Mouse (Mus musculus): ENCODE data around the gene Macf1. TPM values are rescaled to one million over a fixed set of nuclear protein-coding genes. Genes with fewer than 3 reads are reported as not detected.

The Macf1 gene
- polyA plus RNA-seq, 1 experiment = 251 TPM

DNA sequence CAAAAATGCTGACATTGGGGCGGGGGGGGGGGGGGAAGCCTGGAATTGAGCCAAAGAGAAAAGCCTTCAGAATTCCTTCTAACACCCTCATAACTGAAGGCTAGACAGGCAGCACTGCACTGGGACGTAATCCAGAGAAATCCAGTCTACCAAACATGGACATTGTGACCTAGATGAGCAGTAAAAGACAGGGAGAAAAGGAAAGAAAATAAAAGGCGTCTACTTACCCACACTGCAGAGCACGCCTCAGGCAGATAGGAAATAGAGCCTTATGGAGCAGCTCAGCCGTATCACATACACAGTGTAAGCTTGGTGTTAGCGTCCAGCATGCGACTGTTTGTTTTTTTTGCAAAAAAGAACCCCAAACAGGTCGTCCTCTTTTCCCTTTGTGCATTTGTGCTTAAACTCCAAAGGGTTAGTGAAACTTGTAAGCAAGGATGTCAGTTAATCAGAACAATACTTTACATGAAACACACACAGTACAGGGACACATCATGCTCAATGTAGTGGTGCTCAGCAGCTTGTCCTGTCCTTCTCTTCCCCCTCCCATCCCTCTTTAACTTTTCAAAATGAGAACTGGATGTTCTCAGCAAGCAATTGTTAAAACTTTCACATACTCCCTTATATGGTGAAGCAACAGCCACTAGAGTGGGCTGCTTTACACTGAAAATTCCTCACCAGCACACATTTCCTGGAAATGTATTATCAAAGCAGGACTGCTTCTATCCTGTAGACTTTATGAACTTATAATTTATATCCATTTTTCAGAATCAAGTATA, 205.3 kb downstream of the Macf1 start:
- Histone ChIP-seq H3K36me3 (ENCODE audit: control insufficient read depth, insufficient read depth, low read length, poor library complexity, severe bottlenecking) (peaks cover 45% of the 10 kb centered on the region), H3K9ac (ENCODE audit: low read depth, poor library complexity, severe bottlenecking) (no peak overlapping the region), H3K4me3 (ENCODE audit: low read depth, low read length) (no peak overlapping the region), H3K9me3 (replicated peaks; ENCODE audit: control insufficient read depth, insufficient read depth, low read length, poor library complexity, severe bottlenecking) (no peaks in the 10 kb centered on the region), H3K27ac (ENCODE audit: insufficient read depth, low read length) (no peak overlapping the region), H3K27me3 (ENCODE audit: control insufficient read depth, insufficient read depth, low read length, poor library complexity, severe bottlenecking) (no peaks in the 10 kb centered on the region), H3K4me1 (ENCODE audit: control insufficient read depth, insufficient read depth, low read length) (no peaks in the 10 kb centered on the region)
- TF ChIP-seq POLR2A (IDR thresholded peaks at IDR 0.05; ENCODE audit: insufficient read depth, low read length) (no peak), EP300 (IDR thresholded peaks at IDR 0.05; ENCODE audit: insufficient read depth, low read depth, low read length) (no peak)

DNA sequence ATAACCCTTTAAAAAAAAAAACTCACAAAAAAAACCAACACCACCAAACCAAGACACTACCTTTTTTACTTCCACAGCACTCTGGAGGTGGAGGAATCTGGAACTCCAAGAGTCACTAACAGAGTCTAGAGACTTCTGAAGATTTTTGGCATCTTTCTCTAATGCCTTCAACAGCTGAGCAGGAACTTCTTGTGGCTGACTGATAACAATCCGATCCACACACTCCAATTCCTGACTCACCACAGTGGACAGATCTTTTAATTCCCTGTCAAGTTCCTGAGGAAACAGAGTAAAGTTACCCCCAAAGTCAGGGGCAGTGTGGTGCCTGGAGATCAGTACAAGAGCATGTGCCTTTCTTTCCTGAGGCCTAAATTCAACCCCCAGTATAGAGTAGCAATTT, 218.4 kb downstream of the Macf1 start:
- peaks cover 30% of the 10 kb centered on the region for H3K36me3 ChIP-seq (ENCODE audit: control insufficient read depth, insufficient read depth, low read length, poor library complexity, severe bottlenecking)
- no peaks in the 10 kb centered on the region for H3K4me1 ChIP-seq (ENCODE audit: control insufficient read depth, insufficient read depth, low read length)
- no peak overlapping the region for H3K27ac ChIP-seq (ENCODE audit: insufficient read depth, low read length)
- no peak overlapping the region for H3K9ac ChIP-seq (ENCODE audit: low read depth, poor library complexity, severe bottlenecking)
- no peak overlapping the region for H3K4me3 ChIP-seq (ENCODE audit: low read depth, low read length)
- TF ChIP-seq POLR2A (IDR thresholded peaks at IDR 0.05; ENCODE audit: insufficient read depth, low read length) = no peak
- TF ChIP-seq CTCF (IDR thresholded peaks at IDR 0.05; ENCODE audit: low read depth, low read length) = no peak
- no peaks in the 10 kb centered on the region for H3K9me3 ChIP-seq (replicated peaks; ENCODE audit: control insufficient read depth, insufficient read depth, low read length, poor library complexity, severe bottlenecking)
- H3K27me3 ChIP-seq (ENCODE audit: control insufficient read depth, insufficient read depth, low read length, poor library complexity, severe bottlenecking) = no peaks in the 10 kb centered on the region

DNA sequence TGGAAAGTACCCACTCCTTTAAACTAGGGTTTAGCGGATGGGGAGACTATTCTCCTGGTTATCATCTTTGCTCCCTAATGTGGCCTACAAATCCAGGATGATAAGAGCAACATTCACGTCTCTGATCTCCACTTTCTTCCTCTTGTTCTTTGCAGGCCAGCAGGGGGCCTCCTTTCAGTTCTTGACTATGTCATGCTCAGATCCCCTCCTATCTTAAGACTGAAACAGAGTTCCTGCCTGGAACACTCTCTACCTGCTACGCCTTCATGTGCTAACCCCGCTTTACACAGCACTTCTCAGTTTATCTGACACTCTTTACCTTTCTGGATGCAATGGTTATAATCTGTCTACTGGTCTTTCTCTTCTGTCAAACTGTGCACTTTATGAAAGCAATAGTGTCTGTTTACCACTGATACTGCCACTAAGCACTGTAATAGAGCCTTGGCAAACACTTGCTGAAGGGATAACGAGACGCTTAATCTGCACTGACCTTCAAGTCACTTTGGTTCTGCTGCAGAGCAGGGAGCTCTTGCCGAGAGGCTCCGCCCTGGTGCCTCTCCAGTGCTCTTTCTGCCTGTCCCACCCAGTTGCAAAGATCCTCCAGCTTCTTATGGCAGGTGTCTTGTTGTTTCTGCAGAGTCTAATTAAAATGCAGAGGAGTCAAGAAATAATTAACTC, 223.4 kb downstream of the Macf1 start:
- TF ChIP-seq CTCF (IDR thresholded peaks at IDR 0.05; ENCODE audit: low read depth, low read length) = no peak
- TF ChIP-seq POLR2A (IDR thresholded peaks at IDR 0.05; ENCODE audit: insufficient read depth, low read length) = no peak
- no peak for TF ChIP-seq EP300 (IDR thresholded peaks at IDR 0.05; ENCODE audit: insufficient read depth, low read depth, low read length)
- Histone ChIP-seq H3K36me3 (ENCODE audit: control insufficient read depth, insufficient read depth, low read length, poor library complexity, severe bottlenecking) (peaks cover 57% of the 10 kb centered on the region), H3K4me3 (ENCODE audit: low read depth, low read length) (no peak overlapping the region)

DNA sequence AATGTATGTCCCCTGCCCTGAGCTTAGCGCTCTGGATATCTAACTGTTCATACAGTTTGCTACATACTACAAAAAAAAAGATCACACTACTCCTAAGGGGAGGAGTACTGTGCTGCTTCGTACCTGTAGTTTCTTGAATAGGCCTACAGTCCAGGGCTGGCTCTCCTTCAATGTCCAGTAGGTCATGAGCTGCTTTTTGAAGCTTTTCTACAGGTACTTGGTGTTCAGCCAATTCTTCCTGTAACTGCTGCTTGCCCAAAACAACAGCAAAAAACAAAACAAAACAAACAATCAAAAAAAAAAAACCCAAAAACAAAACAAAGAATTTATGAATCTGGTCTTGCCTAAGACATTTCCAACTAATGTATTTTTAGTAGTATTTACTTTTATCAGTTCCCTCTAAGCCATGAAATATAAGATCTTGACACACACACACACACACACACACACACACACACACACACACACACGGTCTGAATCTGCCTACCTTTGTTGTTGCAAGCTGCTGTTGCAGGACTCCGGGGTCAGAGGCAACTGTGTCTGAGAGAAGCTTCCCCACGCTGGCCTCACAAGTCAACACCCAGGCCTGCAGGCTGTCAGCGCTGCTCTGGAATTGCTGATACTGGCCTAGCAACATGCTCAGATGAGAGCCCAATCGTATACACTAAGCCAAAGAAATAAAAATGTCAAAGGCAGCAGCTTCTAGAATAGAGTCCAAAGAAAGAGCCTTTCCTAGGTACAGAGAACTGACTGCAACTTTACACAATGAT, 229.1 kb downstream of the Macf1 start:
- Histone ChIP-seq H3K4me1 (ENCODE audit: control insufficient read depth, insufficient read depth, low read length) (no peaks in the 10 kb centered on the region), H3K9ac (ENCODE audit: low read depth, poor library complexity, severe bottlenecking) (no peak overlapping the region), H3K9me3 (replicated peaks; ENCODE audit: control insufficient read depth, insufficient read depth, low read length, poor library complexity, severe bottlenecking) (no peaks in the 10 kb centered on the region), H3K36me3 (ENCODE audit: control insufficient read depth, insufficient read depth, low read length, poor library complexity, severe bottlenecking) (peaks cover 61% of the 10 kb centered on the region), H3K4me3 (ENCODE audit: low read depth, low read length) (no peak overlapping the region), H3K27ac (ENCODE audit: insufficient read depth, low read length) (no peak overlapping the region), H3K27me3 (ENCODE audit: control insufficient read depth, insufficient read depth, low read length, poor library complexity, severe bottlenecking) (no peaks in the 10 kb centered on the region)
- no peak for TF ChIP-seq EP300 (IDR thresholded peaks at IDR 0.05; ENCODE audit: insufficient read depth, low read depth, low read length)
- no peak for TF ChIP-seq CTCF (IDR thresholded peaks at IDR 0.05; ENCODE audit: low read depth, low read length)
- no peak for TF ChIP-seq POLR2A (IDR thresholded peaks at IDR 0.05; ENCODE audit: insufficient read depth, low read length)

More for the DNA sequence above, 223.4 kb downstream of the Macf1 start:
- Histone ChIP-seq H3K9me3 (replicated peaks; ENCODE audit: control insufficient read depth, insufficient read depth, low read length, poor library complexity, severe bottlenecking) (no peaks in the 10 kb centered on the region), H3K9ac (ENCODE audit: low read depth, poor library complexity, severe bottlenecking) (no peak overlapping the region), H3K4me1 (ENCODE audit: control insufficient read depth, insufficient read depth, low read length) (no peaks in the 10 kb centered on the region), H3K27me3 (ENCODE audit: control insufficient read depth, insufficient read depth, low read length, poor library complexity, severe bottlenecking) (no peaks in the 10 kb centered on the region), H3K27ac (ENCODE audit: insufficient read depth, low read length) (no peak overlapping the region)

DNA sequence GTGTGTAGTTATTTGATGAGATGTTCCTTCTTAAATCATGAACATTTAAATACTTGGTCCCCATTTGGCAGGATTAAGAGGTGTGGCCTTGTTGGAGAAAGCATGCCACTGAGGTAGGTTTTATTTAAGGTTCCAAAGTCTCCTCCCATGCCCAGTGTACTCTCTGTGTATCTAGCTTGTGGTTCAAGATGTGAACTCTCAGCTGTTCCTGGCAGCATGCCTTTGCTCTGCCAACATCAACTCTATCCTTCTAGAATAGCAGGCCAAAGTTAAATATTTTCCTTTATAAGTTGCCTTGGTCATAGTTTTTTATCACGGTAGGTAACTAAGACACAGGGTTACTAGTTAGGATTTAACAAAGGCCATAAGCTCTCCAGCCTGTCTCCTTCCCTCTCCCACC, 230.4 kb downstream of the Macf1 start:
- TF ChIP-seq EP300 (IDR thresholded peaks at IDR 0.05; ENCODE audit: insufficient read depth, low read depth, low read length) (no peak), CTCF (IDR thresholded peaks at IDR 0.05; ENCODE audit: low read depth, low read length) (no peak)

DNA sequence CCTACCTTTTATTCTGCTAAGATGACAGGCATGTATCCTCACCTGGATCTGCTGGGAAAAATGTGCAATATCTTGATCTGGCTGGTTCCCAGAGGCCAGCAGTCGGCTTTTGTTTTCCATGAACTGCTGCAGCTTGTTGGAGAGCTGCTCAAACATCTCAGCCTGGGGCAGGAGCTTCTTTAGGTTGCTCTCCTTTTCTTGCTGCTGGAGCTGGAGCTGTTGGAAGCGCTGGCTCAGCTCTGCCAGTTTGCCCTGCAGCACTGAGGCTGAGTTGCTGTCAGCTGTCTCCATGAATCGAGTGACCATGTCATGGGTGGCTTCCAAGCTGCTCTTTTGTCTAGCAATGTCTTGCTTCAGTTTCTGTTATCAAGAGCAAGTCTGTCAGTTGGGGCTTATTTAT, 232.2 kb downstream of the Macf1 start:
- Histone ChIP-seq H3K9ac (ENCODE audit: low read depth, poor library complexity, severe bottlenecking) (no peak overlapping the region), H3K27me3 (ENCODE audit: control insufficient read depth, insufficient read depth, low read length, poor library complexity, severe bottlenecking) (no peaks in the 10 kb centered on the region), H3K4me1 (ENCODE audit: control insufficient read depth, insufficient read depth, low read length) (no peaks in the 10 kb centered on the region), H3K36me3 (ENCODE audit: control insufficient read depth, insufficient read depth, low read length, poor library complexity, severe bottlenecking) (peaks cover 63% of the 10 kb centered on the region), H3K9me3 (replicated peaks; ENCODE audit: control insufficient read depth, insufficient read depth, low read length, poor library complexity, severe bottlenecking) (no peaks in the 10 kb centered on the region), H3K27ac (ENCODE audit: insufficient read depth, low read length) (no peak overlapping the region), H3K4me3 (ENCODE audit: low read depth, low read length) (no peak overlapping the region)
- TF ChIP-seq EP300 (IDR thresholded peaks at IDR 0.05; ENCODE audit: insufficient read depth, low read depth, low read length) (no peak), POLR2A (IDR thresholded peaks at IDR 0.05; ENCODE audit: insufficient read depth, low read length) (no peak), CTCF (IDR thresholded peaks at IDR 0.05; ENCODE audit: low read depth, low read length) (no peak)

More for the DNA sequence above, 230.4 kb downstream of the Macf1 start:
- H3K36me3 ChIP-seq (ENCODE audit: control insufficient read depth, insufficient read depth, low read length, poor library complexity, severe bottlenecking) = peaks cover 62% of the 10 kb centered on the region
- H3K4me3 ChIP-seq (ENCODE audit: low read depth, low read length) = no peak overlapping the region
- H3K9me3 ChIP-seq (replicated peaks; ENCODE audit: control insufficient read depth, insufficient read depth, low read length, poor library complexity, severe bottlenecking) = no peaks in the 10 kb centered on the region
- no peak overlapping the region for H3K9ac ChIP-seq (ENCODE audit: low read depth, poor library complexity, severe bottlenecking)
- no peaks in the 10 kb centered on the region for H3K4me1 ChIP-seq (ENCODE audit: control insufficient read depth, insufficient read depth, low read length)
- H3K27me3 ChIP-seq (ENCODE audit: control insufficient read depth, insufficient read depth, low read length, poor library complexity, severe bottlenecking) = no peaks in the 10 kb centered on the region
- H3K27ac ChIP-seq (ENCODE audit: insufficient read depth, low read length) = no peak overlapping the region

Measured in ES-Bruce4 (cell line).